Mouse (Mus musculus) Muller cell, postnatal 12 days (primary cell): Measurements from ENCODE around the gene Borcs5.

ENCODE experiments used
- DNase-seq: peaks from one replicate; pipeline ENCODE4 v3.0.0-alpha.2; 2015; ENCODE audit errors: inconsistent ontology term

Gene Borcs5

DNA sequence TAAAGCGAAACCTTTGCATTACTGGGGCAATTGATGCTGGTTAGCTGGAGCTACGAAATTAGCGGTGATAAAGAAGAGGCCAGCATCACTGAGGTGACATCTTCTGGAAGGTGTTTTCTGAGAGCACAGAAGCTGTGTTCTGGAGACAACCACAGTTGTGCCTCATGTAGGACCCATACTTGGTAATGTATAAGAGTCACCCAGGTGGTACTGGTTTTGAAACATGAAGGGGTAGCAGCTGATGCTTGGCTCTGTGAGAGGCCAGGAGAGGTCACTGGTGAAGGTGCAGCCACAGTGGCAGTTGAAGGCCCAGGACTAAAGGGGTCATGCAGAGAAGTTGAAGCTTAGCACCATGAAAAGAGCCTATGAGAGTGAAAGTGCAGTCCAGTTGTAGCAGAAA, at the start of gene Borcs5:
Borcs5 (plus strand) TSS at position 301 of the 400 bp plus-strand sequence.
- DNase-seq: no peak

- DNase-seq: no peak
Measured at GRCm38 (mm10) chr6:134591614-134592013, 47.7 kb upstream of the Borcs5 start.

GRCm38 (mm10) chr6:134594569-134595442, 44.5 kb upstream of the Borcs5 start:
- no peak for DNase-seq

- DNase-seq: no peak
Measured at GRCm38 (mm10) chr6:134597651-134598229, 41.6 kb upstream of the Borcs5 start.

GRCm38 (mm10) chr6:134599239-134599638, 40.1 kb upstream of the Borcs5 start:
- DNase-seq: no peak

- DNase-seq: no peak
Measured at GRCm38 (mm10) chr6:134601130-134601529, 38.2 kb upstream of the Borcs5 start.

GRCm38 (mm10) chr6:134601766-134602165, 37.5 kb upstream of the Borcs5 start:
- no peak for DNase-seq

DNA sequence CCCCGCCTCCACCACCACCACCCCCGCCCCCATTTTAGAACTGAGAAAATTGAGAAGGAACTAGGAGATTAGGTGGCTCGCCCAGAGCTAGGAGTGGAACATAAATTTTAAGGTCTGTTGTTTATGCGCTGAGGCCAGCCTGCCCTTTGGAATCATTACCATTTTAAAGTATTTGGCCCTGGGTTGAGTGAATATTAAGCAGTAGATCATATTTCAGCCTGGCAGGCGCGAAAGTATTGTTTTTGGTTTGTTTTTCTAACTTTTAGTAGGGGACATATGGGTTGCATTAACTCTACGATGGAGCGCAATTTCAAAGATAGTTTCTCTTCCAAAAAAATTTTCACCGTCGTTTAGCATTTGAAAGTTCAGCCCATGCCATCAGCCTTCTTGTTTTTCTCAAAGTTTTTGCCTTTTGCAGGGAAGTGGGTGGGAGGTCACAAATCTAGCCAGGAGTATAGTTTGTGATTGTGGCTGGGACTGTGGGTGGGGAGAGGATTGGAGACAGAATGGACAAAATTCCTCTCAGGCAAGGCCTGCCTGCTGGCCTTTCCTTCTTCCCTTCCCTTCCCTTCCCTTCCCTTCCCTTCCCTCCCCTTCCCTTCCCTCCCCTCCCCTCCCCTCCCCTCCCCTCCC, 36.8 kb upstream of the Borcs5 start:
- no peak for DNase-seq

- no peak for DNase-seq
Measured at GRCm38 (mm10) chr6:134605196-134605595, 34.1 kb upstream of the Borcs5 start.

- DNase-seq: peak; percentile 2
Measured at GRCm38 (mm10) chr6:134606540-134606939, 32.8 kb upstream of the Borcs5 start.

DNA sequence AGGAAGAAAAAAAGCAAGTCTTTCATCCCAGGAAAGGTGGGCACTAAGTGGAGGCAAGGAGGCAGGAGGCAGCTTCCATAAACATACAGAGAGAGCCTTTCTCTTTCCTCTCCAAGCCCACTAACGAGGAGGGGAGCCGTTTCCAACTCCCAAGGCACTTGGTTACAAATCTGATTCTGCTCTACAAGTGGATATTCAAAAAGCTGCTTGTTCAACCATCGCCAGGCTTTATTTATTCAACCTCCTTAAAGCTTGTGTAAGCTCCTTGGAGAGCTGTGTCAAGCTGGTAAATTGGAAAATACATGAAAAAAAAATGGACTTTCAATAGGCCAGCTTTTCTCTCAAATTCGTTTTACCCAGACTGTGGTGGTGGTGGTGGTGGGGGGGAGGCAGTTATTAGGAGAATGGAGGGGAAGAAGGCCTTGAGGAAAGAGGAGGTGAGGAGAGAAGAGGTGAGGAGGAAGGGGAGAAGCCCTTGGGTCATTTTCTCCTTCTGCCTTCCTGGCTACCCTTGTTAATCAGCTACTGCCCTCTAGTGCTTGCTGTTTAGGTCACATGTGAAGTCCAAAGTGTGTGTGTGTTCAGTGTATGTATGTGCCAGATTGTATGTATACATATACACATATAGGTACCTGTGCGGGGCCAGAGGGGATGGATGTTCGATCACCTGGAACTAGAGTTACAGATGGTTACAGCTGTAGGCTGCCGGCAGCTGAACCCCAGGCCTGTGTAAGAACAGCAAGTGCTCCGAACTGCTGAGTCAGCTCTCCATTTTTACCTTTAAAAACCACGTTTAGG, 32.2 kb upstream of the Borcs5 start:
- DNase-seq: peak; percentile 30

- no peak for DNase-seq
Measured at GRCm38 (mm10) chr6:134610380-134610779, 28.9 kb upstream of the Borcs5 start.

- DNase-seq: no peak
Measured at GRCm38 (mm10) chr6:134611896-134612295, 27.4 kb upstream of the Borcs5 start.

DNA sequence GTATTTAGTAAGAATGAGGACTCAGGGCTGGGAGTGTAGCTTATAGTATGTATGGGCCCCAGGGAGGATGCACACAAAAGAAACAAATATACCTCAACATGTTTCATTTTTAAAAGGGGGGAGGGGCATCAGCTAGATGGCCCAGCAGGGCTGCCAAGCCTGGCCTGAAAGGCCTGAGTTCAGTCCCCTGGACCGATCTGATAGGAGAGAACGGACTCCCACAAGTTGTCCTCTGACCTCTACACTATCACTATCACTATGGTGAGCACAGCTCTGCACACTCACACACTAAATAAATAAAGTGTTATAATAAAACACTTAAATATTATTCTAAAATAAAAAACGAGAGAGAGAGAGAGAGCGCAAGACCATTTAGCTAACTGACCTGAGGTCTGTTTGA, 25.0 kb upstream of the Borcs5 start:
- no peak for DNase-seq

DNA sequence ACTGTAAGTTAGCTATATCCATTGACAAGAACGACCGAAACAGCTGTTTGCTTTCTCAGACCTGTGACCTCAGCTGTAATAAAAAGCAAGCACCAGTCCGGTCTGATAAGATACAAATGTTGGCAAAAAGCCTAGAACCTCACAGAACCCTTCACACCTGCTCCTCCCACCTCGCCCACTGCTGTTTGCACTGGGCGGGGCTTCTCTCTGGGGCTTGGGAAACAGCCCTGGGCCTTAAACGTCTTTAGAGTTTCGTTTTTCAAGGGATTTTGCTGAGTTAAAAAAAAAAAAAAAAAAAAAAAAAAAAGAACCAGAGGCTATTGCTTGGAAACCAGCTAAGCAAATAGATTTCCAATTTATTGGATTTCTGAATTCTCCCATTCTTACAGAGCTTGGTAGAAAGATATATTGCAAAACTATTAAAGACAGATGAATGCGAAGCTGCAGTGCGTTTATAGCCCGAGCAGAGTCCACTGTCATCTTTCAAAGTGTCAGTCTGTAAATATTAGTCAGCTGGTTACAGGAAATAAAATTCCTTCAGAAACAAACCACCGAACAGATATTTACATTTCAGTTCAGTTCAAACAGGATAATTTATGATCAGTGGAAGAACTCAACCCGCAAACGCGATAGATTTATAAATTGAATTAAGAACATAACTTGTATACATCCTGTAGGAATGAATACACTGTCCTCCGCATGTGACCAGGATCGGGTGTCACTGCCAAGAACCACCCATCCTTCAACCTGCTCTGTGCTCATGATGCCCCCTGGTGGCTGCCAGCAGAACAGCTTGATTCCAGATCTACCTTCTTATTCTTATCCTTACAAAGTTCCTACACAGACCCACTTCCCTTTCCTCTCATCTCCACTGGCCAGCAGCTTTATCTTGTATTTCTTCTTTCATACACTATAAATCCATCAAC, 24.3 kb upstream of the Borcs5 start:
- DNase-seq: peak; percentile 64

DNA sequence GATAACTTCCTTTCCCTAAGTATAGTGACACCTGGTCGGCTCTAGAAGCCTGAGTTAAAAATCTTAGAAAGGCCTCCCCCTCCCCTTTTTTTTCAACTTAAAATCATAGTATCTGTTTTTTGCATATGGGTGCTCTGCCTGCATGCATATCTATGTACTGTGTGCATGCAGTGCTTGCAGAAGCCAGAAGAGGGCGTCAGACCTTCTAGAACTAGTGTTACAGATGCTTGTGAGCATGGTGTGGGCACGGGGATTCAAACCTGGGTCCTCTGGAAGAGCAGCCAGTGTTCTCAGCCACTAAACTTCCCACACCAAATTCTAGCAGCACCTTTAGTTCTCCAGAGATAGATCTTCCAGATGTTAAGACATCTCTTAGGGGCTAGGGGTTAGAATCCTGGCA, 21.7 kb upstream of the Borcs5 start:
- no peak for DNase-seq

- DNase-seq: no peak
Measured at GRCm38 (mm10) chr6:134620129-134620528, 19.2 kb upstream of the Borcs5 start.

DNA sequence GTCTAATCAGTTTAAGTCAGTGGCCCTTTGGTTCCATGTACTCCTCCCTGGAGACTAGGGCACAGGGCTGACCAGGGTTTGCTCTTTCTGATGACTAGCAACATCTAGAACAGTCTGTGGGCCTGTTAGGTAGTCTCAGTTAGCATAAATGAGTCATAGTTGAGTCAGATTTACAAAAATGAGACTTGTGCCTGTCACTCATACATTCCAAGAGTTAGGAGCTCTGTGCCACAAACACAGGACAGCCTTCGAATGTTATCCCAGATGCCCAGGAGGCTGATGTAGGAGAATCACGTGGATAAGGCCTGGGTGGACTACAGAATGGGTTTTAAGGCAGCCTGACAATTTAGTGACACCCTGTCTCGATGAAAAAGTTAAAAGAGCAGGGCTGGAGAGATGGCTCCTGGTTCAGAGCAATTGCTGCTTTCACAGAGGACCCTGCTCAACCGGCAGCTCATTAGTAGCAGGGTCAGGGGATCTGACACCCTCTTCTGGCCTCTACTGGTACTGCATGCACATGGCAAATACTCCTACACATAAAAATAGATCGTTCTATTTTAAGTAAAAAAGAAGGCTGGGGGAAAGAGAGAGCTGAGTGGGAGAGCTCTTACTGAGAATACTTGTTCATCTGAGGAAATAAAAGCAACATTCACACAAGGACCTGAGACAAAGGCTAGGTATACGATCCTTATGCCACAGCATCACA, 18.3 kb upstream of the Borcs5 start:
- peak; percentile 67 for DNase-seq

DNA sequence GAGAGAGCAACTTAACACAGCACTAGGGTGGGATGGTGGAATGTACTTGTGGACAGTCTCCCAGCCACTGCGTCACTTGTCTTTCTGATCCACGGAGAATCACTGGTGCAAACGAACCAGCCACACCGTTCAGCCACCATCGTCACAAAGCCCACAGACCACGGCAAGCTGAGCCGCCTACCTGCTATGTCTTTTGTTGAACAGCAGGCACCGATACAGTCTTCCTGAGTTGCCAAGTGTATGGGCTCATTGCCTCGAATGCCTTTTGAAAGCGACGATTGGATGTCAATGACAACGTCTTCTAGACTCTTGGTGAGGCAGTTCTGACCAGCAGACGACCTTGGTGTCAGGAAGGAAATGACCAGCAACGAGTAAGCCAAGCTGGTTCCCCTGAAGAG, 17.8 kb upstream of the Borcs5 start:
- DNase-seq: no peak

DNA sequence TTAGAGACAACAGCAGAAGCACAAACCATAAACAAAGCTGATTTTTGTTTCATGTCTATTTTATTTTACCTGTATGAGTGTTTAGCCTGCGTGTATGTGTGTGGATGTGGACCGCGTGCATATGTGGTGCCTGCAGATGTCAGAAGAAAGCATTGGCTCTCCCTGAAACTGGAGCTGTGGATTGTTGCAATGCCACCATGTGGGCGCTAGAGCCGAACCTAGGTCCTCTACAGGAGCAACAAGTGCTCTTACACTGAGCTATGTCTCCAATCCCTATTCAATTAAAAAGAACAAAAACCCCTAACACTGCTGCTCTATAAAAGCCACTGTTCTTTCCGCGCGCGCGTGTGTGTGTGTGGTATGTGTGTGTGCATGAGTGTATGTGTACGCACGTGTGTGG, 13.9 kb upstream of the Borcs5 start:
- DNase-seq: no peak
